Mouse (Mus musculus) adrenal gland, adult 2 months (tissue): ENCODE measurements around the gene P2rx4. TPM values are rescaled to one million over a fixed set of nuclear protein-coding genes. Genes with fewer than 3 reads are reported as not detected.

Source experiments
- DNase-seq: peaks from one replicate; pipeline ENCODE4 v3.0.0; 2021
- microRNA-seq, 2 experiments: library from miRNA; unstranded; fragments of <30 nt; microRNA quantifications; one replicate each; pipeline ENCODE4 v1.2.0; 2021
- polyA plus RNA-seq: library from polyadenylated mRNA; depleted of rRNA; stranded (reverse); fragments of >200 nt; gene quantifications from 2 replicates; pipeline ENCODE4 v1.2.3, GENCODE M21; 2012; rRNA removed
- total RNA-seq, 2 experiments: library from RNA; stranded (reverse); gene quantifications; 2 replicates each; pipeline ENCODE4 v1.2.3; 2021

The P2rx4 gene
- total and polyA plus RNA-seq, 3 experiments, result 35.2 to 46.2 (median 42.5) TPM

DNA sequence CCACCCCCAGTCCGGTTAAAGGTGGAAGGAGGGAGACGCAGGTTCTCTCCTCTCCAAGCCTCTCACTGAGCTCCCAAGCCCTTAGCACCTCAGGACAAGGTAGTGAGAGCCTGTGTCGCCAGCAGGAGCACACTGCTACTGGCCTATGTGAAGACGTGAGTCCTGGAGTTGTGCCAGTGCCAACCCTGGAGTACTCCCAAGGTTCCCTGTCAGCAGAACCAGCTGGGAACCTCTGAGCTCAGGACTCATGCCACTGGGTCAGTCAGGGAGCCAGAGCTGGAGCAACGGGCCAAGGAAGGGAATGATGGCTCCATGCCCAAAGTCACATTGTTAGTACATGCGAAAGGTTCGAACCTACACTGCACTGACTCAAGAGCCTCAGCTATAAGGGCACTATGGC is 49.3 kb downstream of the P2rx4 start:
- DNase-seq, result peak; percentile 87

DNA sequence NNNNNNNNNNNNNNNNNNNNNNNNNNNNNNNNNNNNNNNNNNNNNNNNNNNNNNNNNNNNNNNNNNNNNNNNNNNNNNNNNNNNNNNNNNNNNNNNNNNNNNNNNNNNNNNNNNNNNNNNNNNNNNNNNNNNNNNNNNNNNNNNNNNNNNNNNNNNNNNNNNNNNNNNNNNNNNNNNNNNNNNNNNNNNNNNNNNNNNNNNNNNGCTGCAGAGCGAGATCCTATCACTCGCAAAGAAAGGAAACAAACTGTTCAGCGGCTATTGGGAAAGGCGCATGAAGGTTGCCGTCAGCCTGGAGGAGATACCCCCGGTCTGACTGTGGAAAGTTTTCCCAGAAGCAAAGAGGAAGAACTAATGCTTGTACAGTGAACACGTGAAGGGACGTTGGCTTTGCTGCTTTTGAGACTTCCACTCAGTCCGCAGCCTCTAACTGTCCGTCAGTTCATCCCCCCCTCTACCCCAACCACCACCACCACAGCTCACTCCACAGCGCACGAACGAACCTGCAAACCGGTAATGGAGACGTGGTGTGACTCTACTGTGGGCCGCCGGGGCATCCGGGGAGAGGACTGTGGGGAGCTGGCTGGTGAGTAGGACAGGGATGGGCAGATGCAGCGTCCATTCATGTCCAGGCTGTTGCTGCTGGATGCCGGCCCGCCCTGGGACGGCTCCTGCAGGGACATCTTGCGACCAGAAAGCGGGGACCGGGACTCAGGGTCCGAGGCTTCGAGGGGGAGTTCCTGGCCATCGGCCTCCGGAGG is 56.1 kb downstream of the P2rx4 start:
- no peak for DNase-seq

DNA sequence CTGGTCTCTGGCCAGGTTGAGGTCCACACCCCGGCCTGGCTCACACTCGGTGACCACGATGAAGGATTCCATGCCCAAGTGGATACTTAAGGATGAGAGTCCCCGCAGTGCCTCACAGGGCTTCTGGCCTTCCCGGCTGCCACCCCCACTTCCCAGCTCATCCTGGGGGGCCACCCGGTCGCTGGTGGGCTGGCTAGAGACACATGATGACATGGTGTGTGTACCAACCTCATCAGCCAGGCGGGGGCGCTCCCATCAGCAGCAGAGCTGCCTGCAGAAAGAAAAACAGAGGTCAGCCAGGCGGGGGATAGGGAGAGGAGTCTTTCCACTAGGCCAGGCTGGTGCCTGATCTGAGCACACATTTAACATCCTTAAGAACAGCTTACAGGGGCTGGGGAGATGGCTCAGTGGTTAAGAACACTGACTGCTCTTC is 56.7 kb downstream of the P2rx4 start:
- no peak for DNase-seq

DNA sequence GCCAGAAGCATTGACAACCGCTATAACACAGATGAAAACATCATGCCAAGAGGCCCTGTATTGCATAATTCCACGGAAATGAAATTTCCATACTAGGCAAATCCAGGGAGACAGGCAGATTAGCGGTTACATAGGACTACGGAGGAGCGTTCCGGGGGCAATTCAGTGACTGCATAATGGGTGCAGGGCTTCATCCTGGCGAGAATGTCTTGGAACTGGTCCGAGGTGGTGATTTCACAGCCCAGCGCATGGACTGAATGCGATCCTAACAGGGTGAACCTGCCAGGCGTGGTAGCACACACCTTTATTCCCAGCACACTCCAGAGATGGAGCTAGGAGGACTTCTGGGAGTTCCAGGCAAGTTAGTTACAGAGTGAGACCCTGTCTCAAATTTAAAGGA is 59.9 kb downstream of the P2rx4 start:
- no peak for DNase-seq

GRCm38 (mm10) chr5:122769101-122769568 is 61.8 kb downstream of the P2rx4 start:
- DNase-seq, result peak; percentile 36

- peak; percentile 72 for DNase-seq
Observed at GRCm38 (mm10) chr5:122770304-122770703, 63.0 kb downstream of the P2rx4 start.

DNA sequence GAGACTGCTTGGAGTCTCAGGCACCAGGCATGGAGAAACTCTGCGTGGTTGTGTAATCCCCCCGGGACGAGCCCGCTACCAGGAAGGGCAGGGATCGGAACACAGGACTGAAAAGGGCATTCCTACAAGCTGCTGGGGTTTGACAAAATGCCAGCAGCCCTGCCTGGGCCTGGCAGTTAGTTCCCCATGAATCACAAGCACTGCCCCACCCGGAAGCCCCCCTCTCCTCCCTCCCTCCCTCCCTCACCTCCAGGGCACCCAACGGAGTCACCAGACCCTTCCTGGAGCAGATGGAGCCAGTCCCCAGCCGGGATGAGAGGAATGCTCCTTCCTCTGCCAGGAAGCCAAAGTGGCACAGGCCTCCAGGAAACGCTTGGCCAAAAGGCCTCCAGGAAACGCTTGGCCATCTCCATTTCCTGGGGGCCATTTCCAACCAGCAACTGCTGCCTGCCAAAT is 63.5 kb downstream of the P2rx4 start:
- peak; percentile 88 for DNase-seq

- DNase-seq, result no peak
Observed at GRCm38 (mm10) chr5:122771428-122771827, 64.1 kb downstream of the P2rx4 start.

DNA sequence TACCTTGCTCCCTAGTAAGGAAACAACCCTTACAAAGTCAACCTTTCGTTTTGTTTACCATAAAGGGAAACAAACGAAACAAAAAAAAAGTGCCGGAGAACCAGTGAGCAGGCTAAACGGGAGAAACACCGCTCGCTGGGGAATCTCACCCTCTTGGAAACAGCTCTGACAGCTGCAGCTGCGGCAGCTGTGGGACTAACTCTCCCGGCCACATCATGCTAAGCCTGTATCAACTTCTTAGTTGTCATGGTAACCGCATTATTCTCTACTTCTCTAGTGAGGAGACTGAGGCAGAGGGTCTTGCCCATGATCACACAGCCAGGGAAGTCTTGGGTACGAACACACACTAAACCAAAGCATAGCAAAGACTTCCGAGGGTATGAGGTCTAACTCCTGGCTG is 66.4 kb downstream of the P2rx4 start:
- no peak for DNase-seq

- peak; percentile 83 for DNase-seq
Observed at GRCm38 (mm10) chr5:122774743-122775611, 67.6 kb downstream of the P2rx4 start.

DNA sequence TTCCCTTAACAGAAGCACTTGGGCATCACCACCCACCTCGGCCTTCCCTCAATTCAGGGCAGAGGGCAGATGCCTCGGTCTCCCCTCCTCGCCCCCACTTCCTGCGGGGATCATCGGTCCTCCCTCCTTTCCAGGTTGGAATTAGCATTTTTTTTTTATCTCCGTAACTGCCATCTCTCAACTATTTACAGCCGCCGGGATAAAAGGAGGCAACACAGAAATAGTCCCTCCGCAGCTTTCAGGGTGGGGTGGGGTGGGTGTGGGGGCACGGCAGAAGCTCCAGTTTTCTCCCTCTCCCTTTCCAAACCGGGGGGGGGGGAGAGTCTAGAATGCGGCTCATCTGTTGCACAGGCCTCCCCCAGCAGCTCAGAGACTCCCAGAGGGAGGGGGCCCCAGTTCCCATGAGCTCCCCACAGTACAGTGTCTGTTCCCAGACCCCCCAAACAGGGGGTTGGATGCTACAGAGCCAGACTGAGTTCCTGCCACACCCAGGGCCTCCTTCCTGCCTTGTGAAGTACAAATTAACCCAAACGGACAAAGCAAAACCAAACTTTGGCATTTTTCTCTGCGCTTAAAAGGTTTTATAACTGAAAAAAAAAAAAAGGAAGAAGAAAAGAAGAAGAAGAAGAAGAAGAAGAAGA is 68.4 kb downstream of the P2rx4 start:
- no peak for DNase-seq

DNA sequence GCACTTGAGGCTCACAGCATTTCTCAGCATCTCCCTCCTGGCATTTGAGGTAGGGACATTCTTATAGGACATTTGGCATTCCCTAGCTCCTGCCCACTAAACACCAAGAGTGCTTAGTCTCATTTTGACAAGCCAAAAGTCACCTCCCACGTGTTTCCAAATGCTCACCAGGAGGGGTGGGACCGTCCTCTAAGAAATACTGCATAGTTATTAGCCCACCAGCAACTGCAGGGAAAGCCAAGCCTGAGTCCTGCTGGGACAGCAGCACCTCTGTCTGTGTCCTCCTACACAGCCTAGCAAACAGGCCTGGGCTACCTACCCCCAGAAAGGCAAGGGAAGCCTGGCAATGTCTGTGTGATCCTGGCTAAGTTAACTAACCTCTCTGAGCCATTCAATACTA is 70.0 kb downstream of the P2rx4 start:
- no peak for DNase-seq

DNA sequence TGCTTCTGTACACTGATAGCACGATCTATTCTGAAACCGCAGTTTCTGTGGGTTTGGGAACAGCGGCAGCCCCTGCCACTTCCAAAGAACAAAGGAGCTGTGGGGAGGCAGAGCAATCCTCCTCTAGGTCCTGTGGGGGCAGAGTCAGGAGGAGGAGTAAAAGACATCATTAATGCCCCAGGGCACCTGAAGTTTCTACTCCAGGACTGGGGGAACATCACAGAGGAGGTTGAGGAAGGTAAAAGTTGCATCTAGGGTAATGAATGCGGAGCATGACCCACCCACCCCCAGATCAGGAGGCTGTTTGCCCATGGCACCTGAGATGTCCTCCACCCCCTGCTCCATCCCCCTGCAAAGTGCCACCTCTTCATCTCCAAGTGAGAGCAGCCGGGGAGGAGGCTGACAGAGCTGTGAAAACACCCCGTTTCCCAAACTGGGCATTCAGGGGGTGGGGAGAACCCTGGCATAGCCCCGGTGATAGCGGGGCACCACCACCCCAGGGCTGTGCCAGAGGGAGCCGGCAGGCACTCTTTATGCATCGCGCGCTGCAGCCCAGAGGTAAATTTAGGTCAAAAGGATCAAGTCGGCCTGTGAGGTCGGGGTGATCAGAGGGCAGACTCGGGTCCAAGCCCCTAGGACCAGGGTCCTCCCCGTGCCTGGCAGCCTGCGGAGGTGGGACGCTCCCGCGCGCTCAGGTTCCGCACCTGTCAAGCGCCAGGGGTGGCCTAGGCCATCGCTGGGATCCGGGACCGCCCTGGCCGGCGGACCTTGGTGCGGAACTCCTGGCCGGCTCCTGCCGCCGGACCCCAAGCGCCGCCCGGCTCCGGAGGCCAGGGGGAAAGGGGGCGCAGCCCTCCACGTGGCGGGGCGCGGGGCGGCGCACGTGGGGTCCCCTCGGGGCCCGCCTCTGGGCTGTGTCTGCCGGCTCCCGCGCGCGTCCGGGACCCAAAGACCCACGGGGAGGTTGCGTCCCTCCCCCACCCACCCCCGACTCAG is 71.2 kb downstream of the P2rx4 start:
- peak; percentile 63 for DNase-seq

Small RNAs within 50 kb of the gene (microRNA-seq; reads per million reads assigned to microRNA genes)
- 0 to 0.22 reads per million in 2 experiments for gene Mir8115

Other genes with a start within 250 kb of the P2rx4 start
- gene Atp2a2, start 205.3 kb upstream of the P2rx4 start, total RNA-seq, result 100 to 1,000 TPM; 159 to 186 TPM
- gene Atp2a2, start 205.3 kb upstream of the P2rx4 start, polyA plus RNA-seq, result 50.5 and 66.8 TPM in 2 replicates
- 10 to 100 TPM in 1 of 2 experiments, 1 to 10 TPM in 1; 6.5 to 15.7 TPM for gene Ift81, start 93.0 kb upstream of the P2rx4 start, total RNA-seq
- 1.4 and 2.2 TPM in 2 replicates for gene Ift81, start 93.0 kb upstream of the P2rx4 start, polyA plus RNA-seq
- gene P2rx7, start 63.6 kb upstream of the P2rx4 start, total RNA-seq, result 1 to 10 TPM; 3.0 to 3.3 TPM
- gene P2rx7, start 63.6 kb upstream of the P2rx4 start, polyA plus RNA-seq, result 3.1 and 5.3 TPM in 2 replicates
- 10 to 100 TPM; 34.2 to 42.3 TPM for gene Camkk2, start 71.9 kb downstream of the P2rx4 start, total RNA-seq
- 53.4 and 55.5 TPM in 2 replicates for gene Camkk2, start 71.9 kb downstream of the P2rx4 start, polyA plus RNA-seq
- gene Anapc5, start 113.8 kb downstream of the P2rx4 start, total RNA-seq, result 100 to 1,000 TPM; 152 to 154 TPM
- 124 and 148 TPM in 2 replicates for gene Anapc5, start 113.8 kb downstream of the P2rx4 start, polyA plus RNA-seq
- 10 to 100 TPM; 17.9 to 33.8 TPM for gene Rnf34, start 142.5 kb downstream of the P2rx4 start, total RNA-seq
- 3.7 and 4.4 TPM in 2 replicates for gene Rnf34, start 142.5 kb downstream of the P2rx4 start, polyA plus RNA-seq